Mouse (Mus musculus): ENCODE results near the gene Gm28230.

- TF ChIP-seq CTCF (IDR thresholded peaks at IDR 0.05; ENCODE audit: low read depth) (no peak), EP300 (IDR thresholded peaks at IDR 0.05; ENCODE audit: low read depth) (no peak)
Measured at GRCm38 (mm10) chr2:74708676-74709075, 17.9 kb upstream of the Gm28230 start.
